Mouse (Mus musculus): ENCODE results near the gene Cltc. TPM values are rescaled to one million over a fixed set of nuclear protein-coding genes. Genes with fewer than 3 reads are reported as not detected.

Cltc gene
- polyA plus RNA-seq, 1 experiment from 2014 or later = 301 TPM

GRCm38 (mm10) chr11:86654096-86654495 is 103.3 kb downstream of the Cltc start:
- no peaks in the 10 kb centered on the region for H3K27me3 ChIP-seq
- ATAC-seq (no peak), DNase-seq (ENCODE audit: low read depth, low spot score) (no peak)
- ChIA-PET POLR2A (interaction anchor here (1.1 to 10.9 kb wide), 4 partner anchors 71 to 357 kb away, joined by 3 to 258 read pairs (median 12); no protein-coding TSS in a partner anchor), CTCF (interaction anchor here (0.6 to 9.6 kb wide), 19 partner anchors 8 to 364 kb away, joined by 3 to 228 read pairs (median 5); partner anchors contain the start of genes Rps6kb1 and Tubd1)
- in situ Hi-C loops (cut with MboI; ENCODE audit: low pct_unique_long_range_greater_than_20kb) = loop anchor here (25.0 kb wide), 1 partner anchor 442 kb away; the partner anchor contains the start of gene Brip1
- TF ChIP-seq CTCF (IDR thresholded peaks at IDR 0.05) = no peak

- no peaks in the 10 kb centered on the region for H3K27me3 ChIP-seq
- ATAC-seq (no peak), DNase-seq (ENCODE audit: low read depth, low spot score) (peak; percentile 60)
- ChIA-PET POLR2A (interaction anchor here (1.0 to 10.9 kb wide), 9 partner anchors 10 to 357 kb away, joined by 3 to 258 read pairs (median 4); no protein-coding TSS in a partner anchor), CTCF (interaction anchor here (0.6 to 9.6 kb wide), 22 partner anchors 9 to 365 kb away, joined by 3 to 228 read pairs (median 4); partner anchors contain the start of genes Rps6kb1 and Tubd1)
- peak; percentile 83 for TF ChIP-seq CTCF (IDR thresholded peaks at IDR 0.05)
- in situ Hi-C loops (cut with MboI; ENCODE audit: low pct_unique_long_range_greater_than_20kb) = loop anchor here (25.0 kb wide), 1 partner anchor 441 kb away; the partner anchor contains the start of gene Brip1
These were observed 103.9 kb downstream of the Cltc start for GRCm38 (mm10) chr11:86653446-86653845.

DNA sequence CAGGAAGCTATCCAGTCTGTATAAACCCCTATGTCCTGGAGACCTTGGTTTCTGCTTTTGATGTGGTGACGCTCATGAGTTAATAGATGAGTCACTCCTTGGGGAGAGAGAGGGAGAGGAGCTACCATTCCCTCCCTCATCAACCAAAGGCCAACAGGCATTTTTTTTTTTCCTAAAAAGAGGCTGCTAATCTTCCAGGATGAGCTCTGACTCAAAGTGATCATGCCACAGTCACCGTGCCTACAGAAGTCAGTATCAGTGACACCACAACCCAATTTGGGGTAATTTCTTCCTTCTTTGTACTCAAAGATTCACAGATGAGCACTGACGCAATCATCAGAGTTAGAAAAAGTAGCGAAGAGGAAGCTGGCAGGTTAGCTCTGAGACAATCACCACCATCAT is 104.8 kb downstream of the Cltc start:
- CTCF ChIA-PET = interaction anchor here (0.9 to 9.6 kb wide), 14 partner anchors 15 to 109 kb away, joined by 3 to 228 read pairs (median 6); partner anchors contain the start of genes Rps6kb1 and Tubd1
- in situ Hi-C loops (cut with MboI; ENCODE audit: low pct_unique_long_range_greater_than_20kb) = loop anchor here (25.0 kb wide), 1 partner anchor 440 kb away; the partner anchor contains the start of gene Brip1

GRCm38 (mm10) chr11:86650676-86651075 is 106.7 kb downstream of the Cltc start:
- ChIA-PET CTCF (interaction anchor here (1.5 to 9.6 kb wide), 6 partner anchors 10 to 186 kb away, joined by 3 to 228 read pairs (median 18); no protein-coding TSS in a partner anchor), POLR2A (interaction anchor here (0.7 to 10.9 kb wide), 7 partner anchors 15 to 106 kb away, joined by 3 to 258 read pairs (median 4); no protein-coding TSS in a partner anchor)
- peak; percentile 89 for DNase-seq (ENCODE audit: low read depth, low spot score)
- peak; percentile 24 for ATAC-seq
- in situ Hi-C loops (cut with MboI; ENCODE audit: low pct_unique_long_range_greater_than_20kb) = loop anchor here (25.0 kb wide), 1 partner anchor 438 kb away; the partner anchor contains the start of gene Brip1
- TF ChIP-seq CTCF (IDR thresholded peaks at IDR 0.05) = no peak
- H3K27me3 ChIP-seq = no peaks in the 10 kb centered on the region

More for the DNA sequence above, 104.8 kb downstream of the Cltc start:
- POLR2A ChIA-PET = interaction anchor here (0.8 to 10.9 kb wide), 11 partner anchors 11 to 82 kb away, joined by 3 to 258 read pairs (median 4); partner anchors contain the start of gene Vmp1
- no peaks in the 10 kb centered on the region for H3K27me3 ChIP-seq
- TF ChIP-seq CTCF (IDR thresholded peaks at IDR 0.05) = no peak
- DNase-seq (ENCODE audit: low read depth, low spot score) (peak; percentile 64), ATAC-seq (peak; percentile 51)

GRCm38 (mm10) chr11:86649542-86649941 is 107.8 kb downstream of the Cltc start:
- TF ChIP-seq CTCF (IDR thresholded peaks at IDR 0.05) = no peak
- DNase-seq (ENCODE audit: low read depth, low spot score) = no peak
- ChIA-PET POLR2A (interaction anchor here (1.1 to 10.9 kb wide), 3 partner anchors 46 to 66 kb away, joined by 3 to 258 read pairs (median 17); no protein-coding TSS in a partner anchor), CTCF (interaction anchor here (1.5 to 9.6 kb wide), 4 partner anchors 9 to 81 kb away, joined by 3 to 228 read pairs (median 70); no protein-coding TSS in a partner anchor)
- in situ Hi-C loops (cut with MboI; ENCODE audit: low pct_unique_long_range_greater_than_20kb) = no loop called here
- ATAC-seq = no peak
- no peaks in the 10 kb centered on the region for H3K27me3 ChIP-seq

DNA sequence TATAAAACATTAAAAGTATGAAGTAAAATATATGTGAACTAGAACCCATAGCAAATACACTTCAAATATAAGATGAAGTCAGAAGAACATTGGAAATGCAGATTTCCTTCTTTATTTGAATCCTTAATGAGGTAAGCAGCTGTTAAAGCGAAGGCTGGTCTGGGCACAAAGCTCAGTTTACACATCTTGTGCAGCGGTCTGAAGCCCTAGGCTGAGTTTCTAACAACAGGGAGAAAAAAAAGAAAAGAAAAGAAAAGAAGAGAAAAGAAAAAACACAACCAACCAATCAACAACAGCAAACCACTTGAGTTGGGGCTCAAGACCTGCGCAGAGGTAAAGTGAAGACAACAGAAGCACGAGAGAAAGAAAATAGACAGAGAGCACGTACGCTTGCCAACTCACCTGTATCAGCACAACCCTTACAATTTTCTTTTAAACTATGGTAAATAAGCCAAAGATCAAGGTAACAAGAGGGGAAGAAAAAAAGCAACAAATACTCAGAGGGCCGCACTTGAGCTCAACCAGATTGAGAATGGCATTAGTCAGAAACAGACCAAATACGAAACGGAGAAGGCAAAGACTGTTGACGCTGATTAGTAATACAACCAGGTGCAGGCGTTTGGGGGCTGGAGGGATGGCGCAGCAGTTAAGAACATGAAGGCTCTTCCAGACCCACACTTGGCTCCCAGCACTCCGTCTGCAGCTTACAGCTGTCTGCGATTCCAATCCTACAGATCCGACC is 109.5 kb downstream of the Cltc start:
- TF ChIP-seq CTCF (IDR thresholded peaks at IDR 0.05) = no peak
- CTCF ChIA-PET = interaction anchor here (1.3 to 9.6 kb wide), 3 partner anchors 11 to 79 kb away, joined by 3 to 228 read pairs (median 135); no protein-coding TSS in a partner anchor
- POLR2A ChIA-PET = interaction anchor here (10.9 kb wide), 1 partner anchor 64 kb away, joined by 258 read pairs; no protein-coding TSS in a partner anchor
- in situ Hi-C loops (cut with MboI; ENCODE audit: low pct_unique_long_range_greater_than_20kb) = no loop called here
- no peaks in the 10 kb centered on the region for H3K27me3 ChIP-seq
- no peak for ATAC-seq
- DNase-seq (ENCODE audit: low read depth, low spot score) = no peak

GRCm38 (mm10) chr11:86646885-86647459 is 110.4 kb downstream of the Cltc start:
- no peak for DNase-seq (ENCODE audit: low read depth, low spot score)
- no peak for ATAC-seq
- ChIA-PET CTCF (interaction anchor here (1.2 to 9.6 kb wide), 3 partner anchors 47 to 66 kb away, joined by 3 to 228 read pairs (median 5); no protein-coding TSS in a partner anchor), POLR2A (interaction anchor here (1.2 to 10.9 kb wide), 3 partner anchors 22 to 63 kb away, joined by 3 to 258 read pairs (median 4); no protein-coding TSS in a partner anchor)
- in situ Hi-C loops (cut with MboI; ENCODE audit: low pct_unique_long_range_greater_than_20kb) = no loop called here
- TF ChIP-seq CTCF (IDR thresholded peaks at IDR 0.05) = no peak
- H3K27me3 ChIP-seq = no peaks in the 10 kb centered on the region

DNA sequence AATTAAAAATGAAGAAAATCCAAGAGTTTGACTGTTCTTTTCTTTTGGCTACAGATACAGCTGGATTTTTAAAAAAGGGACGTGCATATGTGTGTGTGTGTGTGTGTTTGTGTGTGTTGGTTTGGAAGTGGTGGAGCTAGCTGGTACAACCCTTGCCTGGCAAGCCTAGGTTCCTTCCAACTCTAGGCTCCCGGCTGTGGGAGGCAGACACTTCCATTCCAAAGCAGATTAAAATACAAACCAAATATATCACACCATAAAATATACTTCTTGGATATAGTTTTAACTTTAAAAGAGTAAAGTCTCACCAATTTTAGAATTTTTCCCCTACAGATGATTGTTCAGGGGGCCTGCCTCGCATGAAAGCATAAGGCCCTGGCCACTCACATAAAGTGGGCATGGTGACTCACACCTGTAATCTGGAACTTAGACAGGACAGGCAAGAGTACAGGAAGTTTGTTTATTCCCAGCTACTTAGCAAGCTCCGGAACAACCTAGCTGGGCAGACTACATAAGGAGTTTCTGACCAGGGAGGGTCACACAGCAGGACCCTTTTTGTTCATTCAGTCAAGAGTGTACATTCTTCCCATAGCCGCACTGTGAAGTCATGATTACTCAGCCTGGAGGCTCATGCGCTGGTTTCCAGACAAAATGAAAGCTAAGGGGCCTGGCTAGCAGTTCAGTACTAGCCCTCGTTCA is 111.1 kb downstream of the Cltc start:
- CTCF ChIA-PET = interaction anchor here (1.2 to 1.5 kb wide), 2 partner anchors 47 to 63 kb away, joined by 3 to 5 read pairs; no protein-coding TSS in a partner anchor
- no peak for TF ChIP-seq CTCF (IDR thresholded peaks at IDR 0.05)
- ATAC-seq = peak; percentile 87
- POLR2A ChIA-PET = interaction anchor here (1.2 to 10.9 kb wide), 3 partner anchors 21 to 63 kb away, joined by 3 to 258 read pairs (median 4); no protein-coding TSS in a partner anchor
- no peaks in the 10 kb centered on the region for H3K27me3 ChIP-seq
- DNase-seq (ENCODE audit: low read depth, low spot score) = peak; percentile 85
- in situ Hi-C loops (cut with MboI; ENCODE audit: low pct_unique_long_range_greater_than_20kb) = no loop called here

- POLR2A ChIA-PET = interaction anchor here (0.6 to 1.4 kb wide), 3 partner anchors 58 to 69 kb away, joined by 3 to 8 read pairs (median 3); no protein-coding TSS in a partner anchor
- no peak for DNase-seq (ENCODE audit: low read depth, low spot score)
- in situ Hi-C loops (cut with MboI; ENCODE audit: low pct_unique_long_range_greater_than_20kb) = no loop called here
- TF ChIP-seq CTCF (IDR thresholded peaks at IDR 0.05) = no peak
- H3K27me3 ChIP-seq = no peaks in the 10 kb centered on the region
- ATAC-seq = no peak
- CTCF ChIA-PET = interaction anchor here (1.0 kb wide), 1 partner anchor 9 kb away, joined by 3 read pairs; no protein-coding TSS in a partner anchor
These were observed 112.8 kb downstream of the Cltc start for GRCm38 (mm10) chr11:86644553-86644952.

Other genes starting within 250 kb of the Cltc start
- 39.2 TPM for gene Rps6kb1, start 212.8 kb downstream of the Cltc start, polyA plus RNA-seq (2021)
- gene Tubd1, start 212.6 kb downstream of the Cltc start, polyA plus RNA-seq (2021) = 10.9 TPM
- gene Vmp1, start 73.7 kb downstream of the Cltc start, polyA plus RNA-seq (2021) = 443 TPM
- 16.2 TPM for gene Ptrh2, start 73.6 kb downstream of the Cltc start, polyA plus RNA-seq (2021)
- gene Dhx40, start 50.2 kb upstream of the Cltc start, polyA plus RNA-seq (2021) = 76.1 TPM
- 31.7 TPM for gene Ypel2, start 236.1 kb upstream of the Cltc start, polyA plus RNA-seq (2021)